Mouse (Mus musculus): ENCODE data around the gene Glrx3.
A peak's percentile ranks its signal among the peaks of the same experiment; 100 is the strongest.
"Not testable (repeated sequence)": the region's sequence is repeated elsewhere in the genome, so short reads cannot be mapped to it uniquely, and the experiment has no call there.

Gene Glrx3

DNA sequence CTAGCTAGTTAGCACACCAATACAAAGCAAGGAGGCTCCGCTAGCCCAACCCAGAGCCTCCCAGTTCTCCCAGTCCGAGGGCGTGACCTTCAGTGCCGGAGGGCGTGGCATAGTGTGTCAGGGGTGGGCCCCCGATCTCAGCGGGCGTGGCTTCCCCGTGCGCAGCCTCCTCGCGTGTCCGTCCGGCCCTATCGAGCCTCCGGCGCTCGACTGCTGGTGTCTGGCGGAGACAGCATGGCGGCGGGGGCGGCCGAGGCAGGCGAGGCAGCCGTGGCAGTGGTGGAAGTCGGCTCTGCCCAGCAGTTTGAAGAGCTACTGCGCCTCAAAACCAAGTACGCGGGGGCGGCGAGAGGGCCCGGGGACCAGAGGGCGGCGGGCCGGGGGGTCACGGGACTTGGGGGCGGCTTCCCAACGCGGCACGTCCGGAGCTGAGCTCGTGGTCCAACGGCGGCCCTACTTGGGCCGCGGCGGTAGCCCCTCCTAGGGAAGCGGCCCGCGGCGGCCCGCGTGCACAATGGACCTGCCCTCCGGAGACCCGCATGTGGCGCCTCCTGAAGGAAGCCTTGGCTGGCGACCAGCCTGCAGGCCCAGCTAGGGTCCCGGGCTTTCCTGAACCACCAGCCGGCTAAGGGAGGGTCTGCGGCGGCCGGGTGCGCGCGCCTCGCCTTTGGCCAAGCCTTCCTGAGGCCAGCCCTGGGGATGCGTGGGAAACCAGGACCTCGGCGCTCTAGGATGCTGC is at the start of gene Glrx3:
Glrx3 (plus strand) TSS at position 175 of the 739 bp plus-strand sequence.
- DNase-seq: peak; percentile 95

DNA sequence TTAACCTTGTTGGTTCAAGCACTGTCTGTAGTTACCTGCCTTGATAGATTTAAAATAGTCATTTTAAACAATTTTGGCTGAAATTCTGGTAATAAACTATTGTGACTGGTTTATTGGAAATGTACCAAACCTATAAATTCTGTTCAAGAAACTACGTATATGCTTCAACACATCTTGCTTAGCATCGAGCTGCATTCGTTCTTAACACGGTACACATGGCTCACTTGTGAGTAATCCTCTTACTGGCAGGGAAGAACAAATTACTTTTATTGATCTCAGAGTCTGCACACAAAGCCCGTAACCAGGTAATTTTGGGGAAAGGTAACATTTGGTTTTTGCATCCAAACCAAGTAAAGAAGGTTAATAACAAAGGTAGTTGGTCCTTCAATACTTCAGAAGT is 49.6 kb upstream of the Glrx3 start:
- no peak for DNase-seq

DNA sequence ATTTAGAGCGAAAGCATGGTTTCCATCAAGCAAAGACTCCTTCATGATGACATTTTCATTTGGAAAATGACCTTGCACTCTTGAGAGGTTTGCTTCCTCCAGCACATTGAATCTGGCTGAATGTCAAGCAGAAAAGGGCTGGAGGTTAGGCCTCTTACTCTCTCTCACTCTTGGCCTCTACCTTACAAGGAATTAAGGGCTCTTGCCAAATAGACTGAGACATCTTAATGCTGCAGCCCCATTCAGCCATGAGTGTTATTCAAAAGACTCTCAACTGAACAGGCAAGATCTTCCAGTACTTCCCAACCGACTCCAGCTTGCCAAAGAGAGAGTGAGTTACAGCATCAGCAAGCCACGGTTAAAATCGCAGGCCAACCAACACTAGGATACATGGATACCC is 42.0 kb upstream of the Glrx3 start:
- DNase-seq: no peak

DNA sequence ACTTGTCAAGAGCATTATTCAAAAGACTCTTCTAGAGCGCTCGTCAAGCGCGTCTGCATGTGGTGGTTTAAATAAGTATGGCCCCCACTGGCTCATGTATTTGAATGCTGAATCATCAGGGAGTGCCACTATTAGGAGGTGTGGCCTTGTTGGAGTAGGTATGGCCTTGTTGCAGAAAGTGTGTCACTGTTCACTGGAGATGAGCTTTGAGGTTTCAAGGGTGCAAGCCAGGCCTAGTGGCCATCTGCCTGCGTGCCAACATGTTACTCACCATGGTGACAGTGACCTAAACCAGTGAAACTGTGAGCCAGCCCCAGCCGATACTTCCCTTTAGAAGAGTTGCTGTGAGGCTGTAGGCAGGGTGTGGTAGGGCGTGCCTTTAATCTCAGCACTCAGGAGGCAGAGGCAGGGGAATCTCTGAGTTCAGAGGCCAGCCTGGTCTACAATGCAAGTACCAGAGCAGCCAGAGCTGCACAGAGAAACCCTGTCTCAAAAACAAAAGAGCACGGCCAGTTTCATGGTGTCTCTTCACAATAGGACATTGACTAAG is 40.0 kb upstream of the Glrx3 start:
- DNase-seq: no peak

DNA sequence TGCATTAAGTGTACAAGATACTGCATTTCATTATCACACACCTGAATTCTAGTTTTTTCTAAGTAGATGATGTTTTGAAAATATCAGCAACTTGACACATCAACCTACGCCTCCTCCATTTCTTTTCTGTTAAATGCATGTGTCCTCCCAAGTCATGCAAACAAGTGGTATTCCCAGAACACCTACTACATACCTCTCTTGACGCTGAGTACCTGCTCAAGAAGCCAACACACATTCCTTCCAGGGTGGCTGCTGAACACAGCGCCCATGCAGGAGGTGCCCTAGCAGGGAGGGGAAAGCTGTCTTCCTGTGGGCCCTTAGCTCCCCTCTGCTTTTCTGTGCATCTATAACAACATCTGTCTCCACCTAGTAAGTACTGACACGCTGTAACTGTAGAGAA is 38.4 kb upstream of the Glrx3 start:
- DNase-seq: no peak

DNA sequence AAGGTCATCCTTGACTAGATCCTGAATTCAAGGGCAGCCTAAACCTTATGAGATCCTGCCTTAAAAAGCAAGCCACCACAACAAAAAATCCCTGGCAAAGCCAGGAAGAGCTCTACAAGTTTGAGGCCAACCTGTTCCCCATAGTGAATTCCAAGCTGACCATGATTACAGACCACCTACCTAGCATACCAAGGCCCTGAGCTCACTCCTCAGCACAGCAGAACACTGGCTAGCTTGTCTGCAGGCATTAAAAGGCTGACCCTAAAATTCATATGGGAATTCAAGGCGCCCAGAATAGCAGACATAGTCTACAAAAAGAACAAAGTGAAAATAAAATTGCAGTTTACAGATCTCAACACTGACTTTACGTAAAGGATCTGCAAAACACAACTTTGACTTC is 33.3 kb upstream of the Glrx3 start:
- DNase-seq: no peak

DNA sequence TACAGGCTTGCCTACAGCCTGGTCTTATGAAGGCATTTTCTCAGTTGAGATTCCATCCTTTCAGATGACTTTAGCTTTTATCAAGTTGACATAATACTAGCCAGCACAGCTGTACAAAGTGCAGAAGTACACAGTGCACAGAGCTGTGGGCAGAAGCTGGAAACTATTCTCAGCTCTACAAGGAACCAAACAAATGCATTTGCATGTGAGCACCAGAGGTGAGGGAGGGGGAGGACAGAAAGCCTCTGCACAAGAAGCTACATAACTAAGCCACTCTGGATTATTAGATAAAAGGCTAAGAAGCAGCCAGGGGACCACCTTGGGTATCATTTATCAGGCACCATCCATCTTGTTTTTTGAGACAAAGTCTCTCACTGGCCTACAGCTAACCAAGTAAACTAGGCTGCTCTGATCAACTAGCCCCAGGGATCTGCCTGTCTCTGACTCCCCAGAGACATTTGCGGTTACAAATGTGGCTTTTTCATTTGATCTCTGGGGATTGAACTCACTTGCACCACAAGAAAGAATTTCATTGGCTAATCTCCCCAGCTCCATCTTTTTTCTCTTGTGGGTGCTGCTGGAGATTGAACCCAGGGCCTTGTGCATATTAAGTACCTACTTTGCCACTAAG is 29.9 kb upstream of the Glrx3 start:
- DNase-seq: no peak

DNA sequence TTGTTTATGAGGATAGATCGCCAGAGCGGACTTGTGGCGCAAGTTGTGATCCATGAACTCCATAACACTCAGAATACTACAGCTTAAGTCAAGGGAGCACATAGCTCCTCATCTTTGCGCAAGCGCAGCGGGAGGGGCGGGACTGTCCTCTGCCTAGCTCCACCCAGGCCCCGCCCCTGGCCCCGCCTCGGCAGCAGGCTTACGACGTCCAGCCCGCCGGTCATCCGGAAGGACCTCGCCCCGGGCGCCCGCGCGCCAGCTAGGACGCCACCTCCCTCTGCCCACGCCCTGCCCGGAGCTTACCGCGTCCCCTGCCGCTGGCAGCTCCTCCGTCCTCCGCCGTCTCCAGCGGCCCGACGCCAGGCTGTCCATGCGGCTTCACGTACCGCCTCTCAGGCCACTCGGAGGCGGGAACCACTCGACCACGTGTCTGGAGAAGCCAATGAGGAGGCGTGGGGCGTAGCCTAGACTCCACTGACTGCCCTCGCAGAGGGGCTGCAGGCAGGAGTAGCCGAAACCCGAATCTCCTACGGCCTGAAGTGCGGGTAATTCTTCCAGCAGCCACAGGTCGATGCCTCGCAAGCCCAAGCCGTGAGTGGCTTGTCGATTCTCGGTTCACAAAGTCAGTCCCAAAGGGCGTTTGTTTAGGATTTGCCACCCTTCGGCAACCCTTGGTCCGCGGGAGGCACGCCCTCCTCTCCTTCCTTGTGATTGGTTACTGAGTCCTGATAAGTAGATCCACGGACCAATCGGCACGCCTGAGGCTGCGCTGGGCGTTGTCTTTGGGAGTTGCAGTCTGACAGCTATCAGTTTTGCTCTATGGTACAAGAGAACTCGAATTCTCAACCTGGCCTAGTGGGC is 26.8 kb upstream of the Glrx3 start, which contains the start of gene 9430038I01Rik:
9430038I01Rik (minus strand) TSS at position 426 of the 861 bp plus-strand sequence.
- DNase-seq: peak; percentile 97

DNA sequence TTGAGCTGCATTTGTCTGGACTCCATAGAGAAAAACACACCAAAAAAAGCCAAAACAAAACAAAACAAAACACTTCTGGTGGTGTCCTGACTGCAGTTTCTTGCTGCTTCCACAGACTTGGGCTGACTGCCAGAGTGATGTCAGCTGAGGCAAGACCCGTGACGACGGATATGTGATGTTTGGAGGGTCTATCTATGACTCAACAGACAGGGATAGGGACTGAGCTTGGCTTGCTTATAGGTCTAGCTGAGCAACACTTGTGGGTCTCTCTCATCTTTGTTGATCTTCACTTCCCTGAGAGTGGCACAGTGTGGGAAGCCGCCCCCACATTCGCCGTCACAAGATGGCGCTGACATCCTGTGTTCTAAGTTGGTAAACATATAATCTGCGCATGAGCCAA is 22.7 kb upstream of the Glrx3 start:
- no peak for DNase-seq

DNA sequence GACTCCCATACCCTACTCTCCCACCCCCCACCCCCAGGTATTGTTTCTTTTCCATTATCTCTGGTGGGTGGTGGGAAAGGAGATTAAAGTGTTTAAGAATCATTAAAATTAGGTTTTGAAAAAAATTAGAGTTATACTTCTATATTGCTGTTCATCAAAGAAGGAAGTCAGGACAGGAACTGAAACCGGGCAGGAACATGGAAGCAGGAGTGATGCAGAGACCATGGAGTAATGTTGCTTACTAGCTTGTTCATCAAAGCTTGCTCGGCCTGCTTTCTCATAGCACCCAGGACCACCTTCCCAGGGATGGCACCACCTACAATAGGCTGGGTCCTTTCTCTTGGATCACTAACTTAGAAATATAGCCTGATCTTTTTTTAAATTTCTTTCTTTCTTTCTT is 16.9 kb upstream of the Glrx3 start:
- no peak for DNase-seq

DNA sequence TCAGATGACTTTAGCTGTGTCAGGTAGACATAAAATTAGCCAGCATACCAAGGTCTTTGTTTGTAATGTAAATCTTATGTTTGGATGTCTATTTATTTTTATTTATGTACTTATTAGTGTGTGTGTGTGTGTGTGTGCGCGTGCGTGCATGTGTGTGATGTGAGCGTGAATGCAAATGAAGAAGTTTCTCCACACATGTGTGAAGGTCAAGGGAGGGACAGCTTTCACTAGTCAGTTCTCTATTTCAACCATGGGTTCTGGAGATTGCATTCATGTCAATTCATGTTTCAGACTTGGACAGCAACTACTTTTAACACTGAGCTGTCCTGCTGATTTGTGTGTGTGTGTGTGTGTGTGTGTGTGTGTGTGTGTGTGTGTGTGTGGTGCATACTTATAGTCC is 16.2 kb upstream of the Glrx3 start:
- DNase-seq: no peak

DNA sequence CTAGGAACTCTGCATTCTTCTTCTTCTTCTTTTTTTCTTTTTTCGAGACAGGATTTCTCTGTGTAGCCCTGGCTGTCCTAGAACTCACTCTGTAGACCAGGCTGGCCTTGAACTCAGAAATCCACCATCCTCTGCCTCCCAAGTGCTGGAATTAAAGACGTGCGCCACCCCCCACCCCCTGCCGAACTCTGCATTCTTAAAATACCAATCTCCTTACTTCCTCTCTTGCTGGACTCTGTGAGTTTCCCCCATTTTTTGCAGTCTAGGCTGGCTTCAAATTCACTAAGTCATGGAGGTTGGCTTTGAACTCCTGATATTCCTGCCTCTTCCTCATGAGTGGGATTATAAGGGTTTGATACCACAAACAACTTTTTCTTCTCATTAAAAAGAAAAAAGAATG is 10.7 kb upstream of the Glrx3 start:
- DNase-seq: no peak

DNA sequence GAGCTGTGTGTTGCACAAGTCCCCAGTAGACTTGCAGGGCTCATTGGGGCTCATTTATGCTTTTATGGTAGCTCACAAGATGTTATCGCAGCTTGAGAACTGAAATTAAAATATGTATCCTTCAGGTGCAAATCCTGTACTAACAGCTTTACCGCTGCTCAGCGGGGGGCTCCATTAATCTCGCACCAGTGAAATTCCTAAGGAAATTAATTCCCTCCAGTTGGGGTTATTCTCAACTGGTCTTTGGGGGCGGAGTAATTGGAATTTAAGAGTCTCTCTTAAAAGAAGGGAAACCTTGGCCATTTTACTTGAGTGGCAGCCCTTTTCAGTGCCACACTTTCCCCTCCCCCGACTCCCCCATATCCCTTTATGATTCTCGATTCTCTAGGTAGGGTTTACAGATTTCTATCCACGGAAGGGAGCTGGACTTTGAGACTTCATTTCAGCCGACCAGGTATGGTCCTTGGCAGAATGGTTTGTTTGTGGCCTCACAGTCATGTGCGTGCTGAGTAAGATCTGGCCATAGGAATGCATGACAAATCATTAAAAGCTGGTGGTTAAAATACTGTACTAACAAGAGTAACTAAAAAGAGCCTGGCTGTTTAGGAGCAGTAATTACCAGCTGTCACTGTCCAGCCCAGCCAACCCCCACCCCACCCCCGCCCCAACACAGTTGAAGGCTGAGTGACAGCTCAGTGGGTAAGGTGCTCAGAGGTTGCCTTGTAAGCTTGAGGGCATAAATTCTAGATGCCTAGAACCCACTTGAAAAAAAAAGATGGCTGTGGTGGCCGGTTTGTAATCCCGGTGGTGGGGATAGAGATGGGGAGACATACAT is 5.4 kb upstream of the Glrx3 start:
- no peak for DNase-seq

DNA sequence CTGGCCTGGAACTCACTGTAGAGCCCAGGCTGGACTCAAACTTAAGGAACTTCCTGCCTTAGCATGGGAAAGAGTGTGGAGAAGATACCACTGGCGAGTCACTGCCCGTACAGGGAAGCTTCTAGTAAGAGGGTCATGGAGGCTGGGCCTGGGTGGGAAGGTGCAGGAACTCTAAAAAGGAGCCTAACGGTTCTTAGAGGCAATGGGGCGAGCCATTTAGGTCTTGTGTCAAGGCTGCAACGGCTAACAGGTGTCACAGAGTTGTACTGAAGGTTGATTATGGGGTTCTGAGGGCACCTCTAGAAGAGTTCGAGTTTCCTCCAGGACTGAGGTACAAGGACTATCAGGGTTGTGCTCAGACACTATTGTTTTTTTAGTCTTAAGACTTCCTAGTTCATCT is 513 bp upstream of the Glrx3 start:
- DNase-seq: peak; percentile 21

DNA sequence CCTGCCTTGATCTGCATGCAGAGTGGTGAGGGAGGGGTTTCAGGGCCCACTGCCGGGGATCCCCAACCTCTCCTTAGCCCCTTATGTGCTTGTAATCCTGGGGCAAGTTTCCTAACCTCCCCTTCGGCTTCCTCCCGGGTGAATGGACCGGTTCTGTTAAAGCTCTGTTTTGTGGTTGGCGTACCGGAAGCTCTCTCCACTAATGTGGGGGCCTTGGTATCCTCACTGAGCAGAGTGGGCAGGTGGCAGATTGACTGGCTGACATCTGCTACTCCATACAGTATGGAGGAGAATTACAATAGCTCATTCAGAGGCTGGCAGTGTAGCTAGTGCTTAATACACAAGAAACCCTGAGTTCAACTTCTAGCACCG is 751 bp downstream of the Glrx3 start:
- no peak for DNase-seq

DNA sequence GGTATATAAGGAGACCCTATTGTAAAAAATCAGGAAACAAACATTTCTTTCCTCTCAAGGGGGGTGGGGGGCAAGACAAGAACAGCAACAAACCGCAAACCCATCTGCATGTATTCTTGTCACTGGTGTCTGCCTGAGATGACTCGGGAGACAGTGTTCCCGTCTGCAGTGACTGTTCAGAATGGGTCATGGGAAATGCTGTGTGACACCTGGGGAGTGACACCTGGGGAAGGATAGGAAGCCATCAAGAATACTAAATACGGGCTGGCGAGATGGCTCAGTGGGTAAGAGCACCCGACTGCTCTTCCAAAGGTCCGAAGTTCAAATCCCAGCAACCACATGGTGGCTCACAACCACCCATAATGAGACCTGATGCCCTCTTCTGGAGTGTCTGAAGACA is 1.5 kb downstream of the Glrx3 start:
- not testable (repeated sequence) for DNase-seq

DNA sequence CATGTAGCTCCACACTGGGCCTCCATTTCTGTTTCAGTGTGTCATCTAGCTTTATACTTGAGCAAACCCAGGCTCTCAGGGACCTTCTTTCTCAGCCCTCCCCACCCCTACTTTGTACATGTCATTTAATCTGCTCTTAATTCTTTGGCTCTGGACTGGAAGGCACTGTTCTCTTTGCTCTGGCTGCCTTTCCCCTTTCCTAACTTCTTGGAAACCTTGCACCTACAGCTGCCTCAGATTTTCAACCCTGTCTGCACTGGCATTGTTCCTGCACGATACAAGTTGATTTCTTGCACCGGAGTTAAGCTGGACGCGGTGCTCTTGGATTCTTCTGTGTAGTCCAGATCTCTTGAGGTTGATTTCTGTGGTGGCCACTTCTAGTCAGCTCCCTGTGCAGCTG is 5.5 kb downstream of the Glrx3 start:
- no peak for DNase-seq

DNA sequence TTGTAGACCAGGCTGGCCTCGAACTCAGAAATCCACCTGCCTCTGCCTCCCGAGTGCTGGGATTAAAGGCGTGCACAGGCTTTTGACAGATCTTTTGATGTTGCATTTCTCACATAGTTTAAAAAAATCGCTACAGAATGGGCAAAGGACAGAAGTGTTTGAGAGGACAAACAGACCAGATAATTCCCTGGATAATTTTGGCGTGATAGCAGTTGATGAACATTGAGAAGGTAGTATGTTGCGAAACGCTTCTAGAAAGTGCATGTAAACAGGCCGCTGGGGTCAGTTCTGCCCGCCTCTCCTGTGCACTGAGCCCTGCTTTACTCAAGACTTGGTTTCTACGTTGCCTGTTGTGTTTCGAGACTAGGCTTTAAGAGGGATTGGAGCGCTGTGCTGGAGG is 7.9 kb downstream of the Glrx3 start:
- no peak for DNase-seq

DNA sequence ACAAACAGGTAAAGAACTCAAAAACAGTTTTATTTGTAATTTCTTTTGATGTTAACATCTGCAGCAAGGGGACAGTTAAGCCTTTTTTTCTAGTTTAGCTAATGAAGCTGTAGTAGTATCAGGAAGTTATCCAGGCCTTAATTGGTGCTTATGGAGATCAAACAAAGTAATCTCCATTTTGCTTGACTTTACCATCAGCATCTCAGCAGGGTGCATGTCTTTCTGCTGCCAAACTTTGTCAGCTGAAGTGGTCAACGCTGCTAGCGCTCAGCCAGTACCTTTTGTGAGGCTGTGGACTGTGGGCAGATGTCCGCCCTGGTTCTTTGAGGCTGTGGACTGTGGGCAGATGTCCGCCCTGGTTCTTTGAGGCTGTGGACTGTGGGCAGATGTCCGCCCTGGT is 24.0 kb downstream of the Glrx3 start:
- no peak for DNase-seq

DNA sequence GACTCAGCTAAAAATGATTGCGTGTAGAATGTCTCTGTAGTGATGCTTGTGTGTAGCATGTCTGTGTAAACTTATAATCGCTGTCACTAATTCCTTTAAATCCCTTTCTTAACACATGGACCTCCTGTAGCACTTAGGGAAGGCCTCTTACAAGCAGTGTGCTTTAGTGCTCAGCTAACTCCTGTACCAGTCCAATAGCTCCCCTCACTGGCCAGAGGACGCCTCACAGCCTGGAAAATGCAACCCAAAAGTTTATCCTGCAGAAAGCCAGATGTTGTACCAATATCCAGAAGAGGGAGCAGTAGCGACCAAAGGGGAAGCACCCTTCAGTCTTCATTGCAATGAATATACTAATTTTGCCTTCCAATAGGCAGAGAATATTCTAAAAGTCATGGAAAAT is 30.8 kb downstream of the Glrx3 start:
- no peak for DNase-seq

DNA sequence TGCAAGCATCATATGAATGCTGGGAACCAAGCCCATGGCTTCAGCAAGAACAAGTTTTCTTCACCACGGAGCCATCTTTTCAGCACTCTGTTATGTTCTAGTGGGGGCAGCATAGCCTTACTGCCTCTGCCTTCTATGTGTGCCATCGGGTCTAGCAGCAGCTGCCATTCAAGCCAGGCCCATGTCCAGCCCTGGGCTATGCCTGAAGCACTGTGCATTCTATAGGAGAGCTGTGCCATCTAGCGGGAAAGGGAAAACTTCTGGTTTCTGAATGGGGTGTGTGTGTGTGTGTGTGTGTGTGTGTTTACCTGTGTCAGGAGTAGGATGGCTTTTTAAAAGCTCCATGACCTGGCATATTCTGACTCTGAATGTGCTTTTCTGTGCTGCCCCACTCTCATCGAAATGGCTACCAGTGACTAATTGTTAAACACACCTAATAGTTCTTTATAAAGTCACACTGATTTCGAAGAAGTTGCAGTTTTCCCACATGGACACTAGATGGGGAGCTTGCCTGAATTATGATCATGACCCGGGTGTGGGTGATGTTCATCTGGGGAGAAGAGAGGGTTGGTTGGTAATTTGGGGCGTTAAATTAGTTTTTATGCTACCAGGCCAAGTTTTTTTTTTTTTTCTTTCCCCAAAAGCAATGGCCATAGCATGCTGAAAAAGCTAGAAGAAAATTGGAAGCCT is 34.2 kb downstream of the Glrx3 start:
- no peak for DNase-seq

DNA sequence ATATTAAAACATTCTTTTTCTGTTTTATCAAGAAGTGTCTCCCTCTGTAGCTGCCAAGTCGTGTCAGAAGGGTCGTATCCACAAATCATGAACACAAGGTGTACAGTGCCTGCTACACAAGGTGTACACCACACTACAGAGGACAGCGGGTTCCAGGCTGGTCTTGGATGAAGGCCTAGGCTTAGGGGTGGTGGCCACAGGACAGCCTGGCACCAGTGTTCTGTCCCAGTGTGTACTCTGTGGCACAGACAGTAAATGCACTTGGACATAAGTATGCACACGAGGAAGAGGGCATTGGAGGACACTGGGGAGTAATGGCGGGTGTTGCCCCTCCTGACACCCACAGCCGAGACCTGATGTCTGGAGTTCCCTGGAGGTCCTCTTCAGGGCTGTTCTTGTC is 34.7 kb downstream of the Glrx3 start:
- no peak for DNase-seq
